Mouse (Mus musculus): Measurements from ENCODE around the gene B830017H08Rik.

Gene B830017H08Rik

DNA sequence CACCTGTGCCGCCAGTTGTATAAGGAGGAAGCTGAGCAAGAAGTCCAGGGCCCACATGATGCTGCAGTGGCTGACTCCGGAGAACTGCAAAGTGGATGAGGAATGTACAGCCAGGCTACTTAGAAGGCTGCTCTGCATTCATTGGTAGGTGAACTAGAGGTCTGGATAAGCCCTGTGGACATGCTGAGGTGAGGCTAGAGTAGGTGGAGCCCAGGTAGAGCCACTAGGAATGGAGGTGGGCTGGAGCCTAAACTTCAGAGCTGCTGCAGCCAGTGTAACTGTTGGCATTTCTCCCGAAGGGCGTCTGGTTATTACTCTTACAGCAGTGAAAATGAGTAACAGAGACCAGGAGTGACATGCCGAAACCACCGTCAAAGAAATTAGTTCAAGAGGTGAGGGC is 5.1 kb downstream of the B830017H08Rik start, which contains the start of gene Car15:
Gene Car15, minus strand, starts transcription at position 314 of the 400 bp plus-strand sequence.
- in situ Hi-C loops (cut with MboI; ENCODE audit: low pct_unique_long_range_greater_than_20kb in 1 of 2, low sequenced_read_pairs in 2 of 2, unreplicated experiment in 1 of 2) = no loop called here

DNA sequence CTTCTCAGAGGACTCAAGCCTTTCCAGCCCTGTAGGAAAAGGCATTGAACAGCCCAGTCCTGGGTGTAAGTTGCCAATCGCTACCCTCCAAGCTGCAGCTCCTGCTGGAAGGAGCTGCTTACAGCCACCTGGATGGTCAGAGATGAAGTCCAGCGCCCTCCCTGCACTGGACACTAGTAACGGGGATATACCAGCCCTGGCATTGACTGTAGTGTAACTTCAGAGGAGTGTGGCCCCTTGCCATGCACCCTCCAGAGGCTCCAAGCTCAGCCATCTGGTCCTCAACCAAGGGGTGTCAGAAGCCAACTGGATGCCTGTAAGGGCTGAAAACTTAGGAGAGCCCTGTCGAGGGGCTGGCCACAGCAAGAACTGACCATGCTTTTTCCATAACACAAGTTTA is 7.1 kb downstream of the B830017H08Rik start:
- in situ Hi-C loops (cut with MboI; ENCODE audit: low pct_unique_long_range_greater_than_20kb in 1 of 2, low sequenced_read_pairs in 2 of 2, unreplicated experiment in 1 of 2) = no loop called here

DNA sequence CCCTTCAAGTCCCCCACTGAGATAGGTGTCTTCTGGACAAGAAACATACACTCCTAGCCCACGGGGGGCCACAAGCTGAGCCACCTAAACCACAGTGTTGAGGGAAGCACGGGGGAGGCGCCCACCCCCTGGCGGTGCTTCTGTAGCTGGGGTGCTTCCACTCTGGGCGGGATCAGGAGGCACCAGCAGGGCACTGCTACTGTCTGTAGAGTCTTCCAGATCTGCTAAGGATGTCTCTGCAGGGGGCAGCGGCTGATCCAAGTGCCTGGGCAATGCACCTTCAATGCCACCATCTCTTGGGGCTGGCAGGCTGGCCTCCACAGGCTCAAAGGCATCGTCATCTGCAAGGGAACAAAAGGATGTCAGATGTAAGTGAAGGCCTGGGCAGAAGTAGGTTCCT is 9.5 kb downstream of the B830017H08Rik start:
- in situ Hi-C loops (cut with MboI; ENCODE audit: low pct_unique_long_range_greater_than_20kb in 1 of 2, low sequenced_read_pairs in 2 of 2, unreplicated experiment in 1 of 2) = no loop called here

DNA sequence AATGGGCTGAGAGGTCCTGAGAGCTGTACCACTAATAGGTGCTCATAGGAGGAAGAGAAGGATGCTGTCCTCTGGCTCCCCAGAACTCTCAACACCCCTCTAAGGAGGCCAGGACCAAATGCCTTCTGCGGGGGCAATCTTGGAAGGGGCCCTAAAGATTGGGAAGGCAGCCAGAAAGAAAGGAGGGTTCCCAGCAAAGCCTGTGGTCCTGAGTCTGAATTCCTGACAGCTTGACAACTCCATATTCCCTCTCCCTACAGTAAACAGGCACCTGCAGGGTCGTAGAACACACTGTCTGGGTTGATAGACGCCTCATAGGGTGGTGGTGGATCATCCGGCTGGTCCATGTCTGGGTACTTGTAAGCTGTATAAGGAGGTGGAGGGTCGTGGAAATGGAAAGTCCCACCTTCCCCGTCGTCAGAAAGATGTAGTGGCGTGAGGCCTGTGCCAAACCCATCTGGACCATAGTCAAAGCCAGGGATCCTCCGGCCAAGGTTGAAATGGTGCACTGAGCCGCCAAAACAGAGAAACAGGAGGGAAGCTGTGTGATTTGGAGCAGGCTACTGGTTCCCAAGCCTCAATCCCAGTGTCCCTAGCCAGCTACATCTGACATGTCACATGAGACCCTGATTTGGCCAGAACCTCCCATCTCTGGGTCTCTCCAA is 10.9 kb downstream of the B830017H08Rik start:
- in situ Hi-C loops (cut with MboI; ENCODE audit: low pct_unique_long_range_greater_than_20kb in 1 of 2, low sequenced_read_pairs in 2 of 2, unreplicated experiment in 1 of 2) = no loop called here

DNA sequence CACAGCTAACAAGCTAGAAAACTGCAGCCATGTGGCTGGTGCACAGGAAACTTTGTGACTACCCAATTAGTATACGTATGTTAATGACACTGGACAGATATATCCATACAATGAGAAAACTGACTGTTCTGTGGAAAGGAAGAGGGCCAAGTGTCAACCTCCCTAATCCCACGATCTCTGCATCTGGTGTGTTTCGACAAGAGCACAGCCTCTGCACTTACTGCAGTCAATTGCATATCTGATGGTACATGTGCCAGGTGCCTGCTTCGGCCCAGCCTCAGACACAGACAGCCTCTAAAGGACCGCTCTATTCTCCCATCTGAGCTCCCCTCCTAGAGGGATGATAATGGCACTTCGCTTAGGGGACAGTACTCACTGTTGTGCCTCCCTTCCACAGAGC is 15.5 kb downstream of the B830017H08Rik start:
- in situ Hi-C loops (cut with MboI; ENCODE audit: low pct_unique_long_range_greater_than_20kb in 1 of 2, low sequenced_read_pairs in 2 of 2, unreplicated experiment in 1 of 2) = no loop called here

DNA sequence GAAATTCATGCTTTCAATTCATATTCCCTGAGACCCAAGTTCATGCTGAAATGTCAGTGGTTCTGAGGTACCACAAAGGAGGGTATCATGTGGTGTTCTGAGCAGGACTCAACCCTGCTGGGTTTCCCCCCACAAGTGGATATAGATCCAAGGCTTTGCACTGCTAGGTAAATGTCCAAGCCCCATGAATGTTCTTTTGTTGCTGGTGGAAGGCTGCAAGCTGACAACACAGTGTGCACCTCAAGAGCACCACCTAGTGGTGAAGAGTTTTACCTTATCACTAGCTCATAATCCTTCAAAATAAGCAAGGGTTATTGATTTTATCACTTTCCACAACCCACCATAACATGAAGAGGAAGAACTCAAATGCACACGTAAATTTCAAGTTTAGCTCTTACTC is 16.0 kb downstream of the B830017H08Rik start:
- in situ Hi-C loops (cut with MboI; ENCODE audit: low pct_unique_long_range_greater_than_20kb in 1 of 2, low sequenced_read_pairs in 2 of 2, unreplicated experiment in 1 of 2) = no loop called here

GRCm38 (mm10) chr16:17849486-17849885 is 16.6 kb downstream of the B830017H08Rik start:
- in situ Hi-C loops (cut with MboI; ENCODE audit: low pct_unique_long_range_greater_than_20kb in 1 of 2, low sequenced_read_pairs in 2 of 2, unreplicated experiment in 1 of 2) = no loop called here

GRCm38 (mm10) chr16:17851331-17851730 is 18.4 kb downstream of the B830017H08Rik start:
- in situ Hi-C loops (cut with MboI; ENCODE audit: low pct_unique_long_range_greater_than_20kb in 1 of 2, low sequenced_read_pairs in 2 of 2, unreplicated experiment in 1 of 2) = no loop called here

DNA sequence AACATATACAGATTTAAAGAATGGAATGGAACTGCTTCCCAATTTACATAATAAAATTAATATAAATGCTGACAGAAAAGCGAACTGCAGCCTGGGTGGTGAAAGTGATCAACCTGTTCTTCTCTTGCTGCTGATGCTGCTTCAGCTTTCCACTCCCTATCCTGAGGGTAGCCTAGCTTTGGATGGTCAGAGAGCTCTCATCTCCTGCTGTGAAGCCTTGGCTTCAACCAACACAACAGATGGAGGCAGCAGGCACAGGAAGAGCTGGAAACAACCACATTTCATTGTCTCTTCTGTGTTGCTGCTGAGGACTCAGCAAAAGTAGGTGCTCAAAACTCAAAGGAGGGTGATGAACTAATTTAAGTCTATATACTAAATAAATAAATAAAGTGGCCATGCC is 18.9 kb downstream of the B830017H08Rik start:
- in situ Hi-C loops (cut with MboI; ENCODE audit: low pct_unique_long_range_greater_than_20kb in 1 of 2, low sequenced_read_pairs in 2 of 2, unreplicated experiment in 1 of 2) = no loop called here

DNA sequence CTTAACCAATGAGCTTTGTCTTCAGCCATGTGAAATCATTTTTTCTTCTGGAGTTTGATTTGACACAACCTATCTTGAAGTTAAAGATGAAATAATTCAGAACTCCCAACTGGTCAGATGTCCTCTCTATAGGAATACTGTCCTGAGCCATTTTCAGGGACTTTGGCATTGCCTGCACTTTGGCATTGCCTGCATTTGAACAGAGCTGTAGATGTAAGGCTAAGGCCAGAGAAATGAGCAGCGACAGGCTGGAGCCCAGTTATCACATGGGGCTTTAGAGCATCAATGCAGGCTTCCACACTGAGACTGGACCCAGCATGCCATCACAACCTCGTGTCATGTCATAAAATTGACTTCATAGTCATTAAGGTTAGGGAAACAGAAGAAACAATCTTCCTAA is 20.3 kb downstream of the B830017H08Rik start:
- in situ Hi-C loops (cut with MboI; ENCODE audit: low pct_unique_long_range_greater_than_20kb in 1 of 2, low sequenced_read_pairs in 2 of 2, unreplicated experiment in 1 of 2) = no loop called here

DNA sequence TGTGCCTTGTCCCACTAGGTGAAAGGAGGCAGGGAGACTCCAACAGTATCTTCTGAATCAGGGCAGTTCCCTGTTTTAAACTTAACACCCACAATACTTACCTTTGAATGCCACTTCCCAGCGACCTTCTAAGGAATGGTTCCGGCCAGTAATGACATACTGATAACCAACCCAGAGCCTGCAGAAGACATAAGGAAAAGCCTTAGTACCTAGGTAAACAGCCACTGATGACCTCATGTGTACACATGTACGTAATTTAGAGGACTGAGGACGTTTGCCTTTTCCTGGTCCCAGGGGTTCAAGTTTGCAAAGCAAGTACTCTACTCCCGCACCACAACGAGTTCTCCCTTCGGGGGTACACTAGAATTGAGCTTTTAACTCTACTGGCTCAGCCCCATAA is 24.2 kb downstream of the B830017H08Rik start:
- in situ Hi-C loops (cut with MboI; ENCODE audit: low pct_unique_long_range_greater_than_20kb in 1 of 2, low sequenced_read_pairs in 2 of 2, unreplicated experiment in 1 of 2) = no loop called here

GRCm38 (mm10) chr16:17858592-17858991 is 25.7 kb downstream of the B830017H08Rik start:
- in situ Hi-C loops (cut with MboI; ENCODE audit: low pct_unique_long_range_greater_than_20kb in 1 of 2, low sequenced_read_pairs in 2 of 2, unreplicated experiment in 1 of 2) = no loop called here

DNA sequence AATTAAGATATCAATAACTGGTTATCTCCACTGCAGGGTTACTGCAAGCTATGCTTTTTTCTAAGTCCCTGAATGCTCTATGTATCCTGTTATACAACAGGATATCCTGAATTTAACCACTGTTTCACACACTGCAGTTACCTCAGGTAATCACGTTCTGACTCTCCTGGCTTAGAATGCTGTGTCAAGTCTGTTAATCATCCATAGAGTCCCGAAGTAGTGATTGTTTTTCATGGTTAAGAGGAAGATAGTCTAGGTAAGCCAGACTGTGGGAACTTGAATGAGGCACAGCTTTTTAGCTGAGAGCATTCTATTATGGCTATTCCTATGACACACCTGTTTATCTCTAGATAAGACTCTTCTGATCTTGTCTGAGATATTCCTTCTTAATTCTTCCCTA is 32.4 kb downstream of the B830017H08Rik start:
- in situ Hi-C loops (cut with MboI; ENCODE audit: low pct_unique_long_range_greater_than_20kb in 1 of 2, low sequenced_read_pairs in 2 of 2, unreplicated experiment in 1 of 2) = no loop called here

GRCm38 (mm10) chr16:17865770-17866169 is 32.8 kb downstream of the B830017H08Rik start:
- in situ Hi-C loops (cut with MboI; ENCODE audit: low pct_unique_long_range_greater_than_20kb in 1 of 2, low sequenced_read_pairs in 2 of 2, unreplicated experiment in 1 of 2) = no loop called here

DNA sequence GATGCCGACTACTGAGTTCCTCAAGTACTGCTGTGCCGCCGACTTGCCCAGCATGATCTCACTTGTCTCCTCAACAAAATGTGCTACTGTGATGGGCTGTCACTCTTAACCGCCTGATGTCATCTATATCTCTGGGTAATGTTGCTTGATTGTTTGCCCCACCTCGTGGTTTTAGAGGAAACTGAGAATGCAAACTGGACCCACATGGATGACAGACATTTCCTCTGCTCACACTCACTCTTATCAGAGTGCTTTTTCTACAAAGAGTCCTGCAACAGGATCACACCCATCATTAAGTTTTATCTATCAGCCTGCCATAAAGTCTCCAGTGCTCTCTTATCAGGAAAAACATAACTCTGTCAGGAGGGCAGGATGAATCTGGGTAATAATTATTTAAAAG is 38.3 kb downstream of the B830017H08Rik start:
- in situ Hi-C loops (cut with MboI; ENCODE audit: low pct_unique_long_range_greater_than_20kb in 1 of 2, low sequenced_read_pairs in 2 of 2, unreplicated experiment in 1 of 2) = no loop called here

DNA sequence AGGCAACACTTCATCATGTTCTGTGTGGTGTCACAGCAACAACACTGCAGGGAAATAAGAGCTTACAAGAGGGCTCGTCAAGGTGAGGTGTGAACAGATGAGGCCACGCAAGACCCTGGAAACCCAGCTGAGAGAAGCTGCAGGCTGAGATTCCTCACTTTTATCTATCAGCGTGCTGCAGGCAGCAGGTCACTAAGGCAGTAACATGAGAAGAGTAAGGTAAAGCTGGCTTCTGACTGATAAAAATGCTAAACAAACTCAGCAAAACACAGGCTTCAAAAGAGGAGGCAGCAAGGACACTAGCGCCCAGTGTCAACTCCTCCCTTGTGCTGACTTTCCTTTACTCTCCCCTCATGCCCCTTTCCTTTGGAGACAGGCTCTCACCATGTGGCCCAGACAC is 40.1 kb downstream of the B830017H08Rik start:
- in situ Hi-C loops (cut with MboI; ENCODE audit: low pct_unique_long_range_greater_than_20kb in 1 of 2, low sequenced_read_pairs in 2 of 2, unreplicated experiment in 1 of 2) = no loop called here

DNA sequence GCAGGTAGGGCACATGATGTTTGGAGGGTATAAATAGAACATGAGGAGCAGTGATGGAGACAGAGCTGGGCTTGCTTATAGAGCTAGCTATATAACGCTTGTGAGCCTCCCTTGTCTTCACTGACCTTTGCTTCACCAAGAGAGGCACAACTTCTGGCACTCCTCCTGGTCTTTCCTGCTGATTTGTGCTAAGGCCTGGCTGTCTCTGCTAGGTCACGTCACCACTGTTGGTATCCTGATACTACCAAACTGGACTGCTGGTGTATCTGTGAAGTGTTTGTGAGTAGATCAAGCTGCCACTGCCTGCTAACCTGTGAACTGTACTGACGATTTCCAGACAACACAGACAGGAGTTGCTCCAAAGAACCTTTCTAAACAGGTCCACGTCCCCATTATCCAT is 42.3 kb downstream of the B830017H08Rik start:
- in situ Hi-C loops (cut with MboI; ENCODE audit: low pct_unique_long_range_greater_than_20kb in 1 of 2, low sequenced_read_pairs in 2 of 2, unreplicated experiment in 1 of 2) = no loop called here

DNA sequence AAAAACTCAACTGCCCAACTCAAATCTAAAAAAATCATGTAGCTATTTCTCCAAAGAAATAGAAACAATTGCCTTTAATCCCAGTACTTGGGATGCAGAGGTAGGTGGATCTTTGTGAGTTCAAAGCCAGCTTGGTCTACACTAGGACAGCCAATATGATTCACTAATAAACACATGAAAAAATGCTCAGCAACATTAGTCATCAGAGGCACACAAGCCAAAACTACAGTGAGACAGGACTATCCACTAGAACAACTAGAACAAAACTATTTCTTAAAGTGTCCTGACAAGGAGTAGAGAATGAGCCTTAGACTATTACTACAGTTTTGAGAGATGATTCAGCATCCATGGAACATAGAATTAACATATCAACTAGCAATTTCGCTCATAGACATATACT is 43.2 kb downstream of the B830017H08Rik start:
- in situ Hi-C loops (cut with MboI; ENCODE audit: low pct_unique_long_range_greater_than_20kb in 1 of 2, low sequenced_read_pairs in 2 of 2, unreplicated experiment in 1 of 2) = no loop called here

DNA sequence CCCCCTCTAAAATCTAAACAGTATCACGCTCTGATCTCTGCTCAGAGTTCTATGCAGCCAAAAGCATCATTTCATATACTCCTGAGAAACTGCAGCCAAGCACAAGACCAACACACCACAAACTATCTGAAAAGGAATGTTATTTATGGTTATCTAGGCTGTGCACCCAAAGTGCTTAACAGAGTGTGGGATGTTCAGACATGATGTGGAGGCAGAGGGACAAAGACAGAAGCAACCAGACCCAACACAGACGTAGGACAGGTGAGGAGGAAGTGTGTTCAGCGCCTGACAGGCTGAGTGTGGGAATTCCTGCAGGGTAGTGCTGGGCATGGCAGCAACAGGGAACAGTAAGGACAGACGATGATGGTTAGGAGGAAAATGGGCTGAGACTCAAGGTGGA is 46.6 kb downstream of the B830017H08Rik start:
- in situ Hi-C loops (cut with MboI; ENCODE audit: low pct_unique_long_range_greater_than_20kb in 1 of 2, low sequenced_read_pairs in 2 of 2, unreplicated experiment in 1 of 2) = no loop called here

GRCm38 (mm10) chr16:17882196-17882595 is 49.3 kb downstream of the B830017H08Rik start:
- in situ Hi-C loops (cut with MboI; ENCODE audit: low pct_unique_long_range_greater_than_20kb in 1 of 2, low sequenced_read_pairs in 2 of 2, unreplicated experiment in 1 of 2) = no loop called here

DNA sequence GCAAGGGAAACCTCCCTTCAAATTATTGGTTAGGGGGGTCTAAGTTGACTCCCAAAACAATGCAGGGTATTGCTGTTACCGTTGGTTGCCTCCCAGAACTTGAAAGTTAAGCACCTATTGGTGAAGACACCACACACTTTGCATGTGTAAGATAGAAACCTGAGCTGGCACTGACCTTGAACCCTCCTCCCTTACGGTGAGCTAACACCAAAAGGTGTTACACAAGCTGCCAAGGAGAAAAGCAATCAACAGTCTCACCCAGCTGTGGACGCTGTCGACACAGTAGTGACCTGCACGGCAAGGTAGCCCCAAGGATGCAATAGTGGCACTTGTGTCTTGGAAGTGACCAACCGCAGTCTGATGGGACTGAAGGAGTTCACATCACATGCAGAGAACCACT is 51.2 kb downstream of the B830017H08Rik start:
- in situ Hi-C loops (cut with MboI; ENCODE audit: low pct_unique_long_range_greater_than_20kb in 1 of 2, low sequenced_read_pairs in 2 of 2, unreplicated experiment in 1 of 2) = no loop called here
